Mouse (Mus musculus) common myeloid progenitor, adult 5-6 weeks (primary cell): ENCODE measurements around the gene Zfp870. TPM values are rescaled to one million over a fixed set of nuclear protein-coding genes. Genes with fewer than 3 reads are reported as not detected.

Source experiments
- ATAC-seq: replicated peaks from 2 replicates; pipeline ENCODE4 v1.8.0; 2016; ENCODE audit warnings: low read depth, mild to moderate bottlenecking, moderate TSS enrichment, inconsistent platforms; ENCODE audit not compliant: poor library complexity, severe bottlenecking
- total RNA-seq: library from RNA; stranded (forward); fragments of 200-1000, 187-1606 nt; gene quantifications from 2 replicates; pipeline ENCODE4 v1.2.3, GENCODE M21; 2017

Zfp870 gene
- total RNA-seq, 1 experiment from 2014 or later = 7.3 TPM

GRCm38 (mm10) chr17:32872696-32873095, 18.7 kb downstream of the Zfp870 start:
- ATAC-seq = no peak

GRCm38 (mm10) chr17:32872091-32872490, 19.4 kb downstream of the Zfp870 start:
- no peak for ATAC-seq

GRCm38 (mm10) chr17:32871483-32871882, 20.0 kb downstream of the Zfp870 start:
- no peak for ATAC-seq

GRCm38 (mm10) chr17:32867266-32867665, 24.2 kb downstream of the Zfp870 start:
- peak; percentile 82 for ATAC-seq

GRCm38 (mm10) chr17:32856713-32857112, 34.7 kb downstream of the Zfp870 start:
- peak; percentile 81 for ATAC-seq

- no peak for ATAC-seq
These were observed 39.9 kb downstream of the Zfp870 start for GRCm38 (mm10) chr17:32851581-32851980.

GRCm38 (mm10) chr17:32841388-32841787, 50.1 kb downstream of the Zfp870 start:
- no peak for ATAC-seq

GRCm38 (mm10) chr17:32839083-32839802, 52.2 kb downstream of the Zfp870 start:
- no peak for ATAC-seq

- no peak for ATAC-seq
These were observed 61.0 kb downstream of the Zfp870 start for GRCm38 (mm10) chr17:32830418-32830782.

GRCm38 (mm10) chr17:32829540-32830417, 61.7 kb downstream of the Zfp870 start, which contains the start of gene Zfp799:
TSS of gene Zfp799 (minus strand) at chr17:32830261.
- peak; percentile 100 for ATAC-seq

Other genes with a start within 250 kb of the Zfp870 start
- not detected in 2 replicates for gene Cyp4f40, start 232.7 kb downstream of the Zfp870 start, total RNA-seq
- not detected in 2 replicates for gene Cyp4f15, start 206.0 kb downstream of the Zfp870 start, total RNA-seq
- 29.4 and 38.3 TPM in 2 replicates for gene Zfp871, start 103.4 kb downstream of the Zfp870 start, total RNA-seq
- gene Zfp811, start 81.7 kb downstream of the Zfp870 start, total RNA-seq = not detected in 2 replicates
- 4.9 and 9.1 TPM in 2 replicates for gene Zfp799, start 61.4 kb downstream of the Zfp870 start, total RNA-seq
- gene Cyp4f14, start 25.7 kb upstream of the Zfp870 start, total RNA-seq = not detected in 2 replicates
- 8.2 and 10.7 TPM in 2 replicates for gene Cyp4f13, start 55.8 kb upstream of the Zfp870 start, total RNA-seq
- 16.7 and 18.8 TPM in 2 replicates for gene Zfp472, start 74.2 kb upstream of the Zfp870 start, total RNA-seq
- gene Zfp952, start 101.5 kb upstream of the Zfp870 start, total RNA-seq = 6.2 and 10.3 TPM in 2 replicates
- gene Zfp763, start 141.8 kb upstream of the Zfp870 start, total RNA-seq = 9.9 and 16.0 TPM in 2 replicates
- not detected in 2 replicates for gene 4921501E09Rik, start 176.4 kb upstream of the Zfp870 start, total RNA-seq
- gene Zfp563, start 197.7 kb upstream of the Zfp870 start, total RNA-seq = 7.5 and 9.3 TPM in 2 replicates
- gene Morc2b, start 248.0 kb upstream of the Zfp870 start, total RNA-seq = not detected in 2 replicates